Mouse (Mus musculus): Measurements from ENCODE around the gene Arhgap29.
A peak's percentile ranks its signal among the peaks of the same experiment; 100 is the strongest.

Gene Arhgap29

DNA sequence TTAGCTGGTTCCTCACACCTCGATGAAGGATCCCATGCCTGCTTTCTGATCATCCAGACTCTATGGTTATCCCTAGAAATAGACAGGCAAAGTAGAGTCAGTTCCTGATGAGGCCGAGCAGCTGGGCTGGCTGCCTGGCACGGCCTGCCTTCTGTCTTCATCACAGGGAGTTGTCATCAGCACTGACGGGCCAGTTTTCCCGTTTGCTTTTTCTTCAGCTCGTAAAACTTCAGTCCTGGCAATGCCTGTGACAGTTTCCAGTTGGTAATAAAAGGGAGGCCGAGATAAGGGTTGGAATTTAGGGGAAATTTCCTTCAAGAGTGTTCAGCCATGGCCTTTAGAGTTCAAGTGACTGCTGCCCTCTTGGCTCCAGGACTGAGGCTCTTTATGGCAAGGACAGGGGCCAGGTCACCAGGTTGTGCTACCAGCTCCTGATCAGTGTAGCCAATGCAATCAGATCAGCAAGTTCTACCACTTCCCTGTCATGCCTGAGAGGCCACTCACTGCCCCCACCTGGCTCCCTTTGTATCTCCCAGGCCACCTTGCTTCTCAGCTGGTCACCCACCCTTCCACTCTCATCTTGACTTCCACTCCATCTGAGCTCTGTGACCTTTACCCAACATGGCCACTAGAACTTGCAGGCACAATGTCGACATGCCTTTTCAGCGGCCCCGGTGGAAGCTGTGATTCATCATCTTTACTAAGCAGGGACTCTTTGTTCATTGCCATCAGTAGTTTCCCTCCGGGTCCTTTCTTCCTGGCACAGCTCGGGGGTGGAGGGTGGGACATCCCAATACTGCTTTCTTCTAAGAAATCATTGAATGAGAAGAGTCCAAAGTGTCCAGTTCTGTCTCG, 112.4 kb downstream of the Arhgap29 start:
- peak; percentile 6 for DNase-seq (ENCODE audit: low read depth, low spot score)

Measured in brain, adult 2 months (tissue).